Mouse (Mus musculus) thymus, adult 2 months (tissue): ENCODE results near the gene Pot1b.

Experiments
- CTCF ChIP-seq: fragments of 200-500 bp; IDR thresholded peaks from 2 replicates; pipeline ENCODE4 v1.5.1; 2012; ENCODE audit warnings: mild to moderate bottlenecking, control low read depth, low read length, moderate library complexity, borderline replicate concordance; ENCODE audit not compliant: control insufficient read depth, poor library complexity, insufficient read depth; ENCODE audit errors: extremely low read depth
- POLR2A ChIP-seq: fragments of 200-500 bp; IDR thresholded peaks from 2 replicates; pipeline ENCODE4 v1.6.1; 2012; ENCODE audit warnings: mild to moderate bottlenecking, low read length, control low read depth, moderate library complexity; ENCODE audit not compliant: control insufficient read depth, poor library complexity, insufficient read depth; ENCODE audit errors: extremely low read depth

DNA sequence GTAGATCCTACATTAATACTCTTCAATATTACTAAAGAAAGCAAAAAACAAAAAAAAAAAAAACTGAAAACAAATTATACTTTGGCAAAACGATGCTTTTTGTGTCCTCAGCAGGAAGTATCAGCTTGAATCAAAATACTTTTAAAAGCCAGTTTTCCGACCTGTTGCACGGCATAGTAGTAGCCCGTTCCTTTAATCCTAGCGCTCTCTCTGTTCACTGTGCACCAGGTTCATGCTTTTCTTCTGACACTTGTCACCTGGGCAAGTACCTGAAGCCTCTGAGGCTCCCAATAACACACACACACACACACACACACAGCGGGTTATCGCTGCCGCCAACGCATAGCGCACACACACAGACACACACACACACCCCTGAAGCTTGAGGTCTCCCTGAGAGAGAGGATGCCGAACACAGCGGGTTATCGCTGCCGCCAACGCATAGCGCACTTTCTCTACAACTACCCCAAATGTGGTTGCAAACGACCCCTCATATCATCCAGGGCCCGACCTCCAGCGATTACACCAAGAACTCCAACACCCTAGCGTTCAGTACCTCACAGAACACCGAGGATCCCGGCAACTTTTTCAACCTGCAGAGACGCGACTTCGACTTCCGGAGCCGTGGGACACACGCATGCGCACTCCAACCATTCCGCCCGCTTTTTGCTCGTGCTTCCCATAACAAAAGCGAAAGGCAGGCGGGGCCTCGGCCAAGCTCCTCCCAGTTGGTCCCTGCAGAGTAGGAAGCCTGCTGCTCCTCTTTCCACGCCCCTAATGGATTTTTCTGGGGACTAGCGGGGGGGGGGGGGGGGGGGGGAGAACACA is at the start of gene Pot1b:
- TF ChIP-seq CTCF (peak; percentile 39; the same call in 1 of the 2 replicates), POLR2A (peak; percentile 46; the same call in 1 of the 2 replicates)
